Mouse (Mus musculus) erythroblast, embryonic 14.5 days (primary cell): Measurements from ENCODE around the gene Exoc4. TPM values are rescaled to one million over a fixed set of nuclear protein-coding genes. Genes with fewer than 3 reads are reported as not detected.

Experiments used
- H3K27me3 ChIP-seq: 2 replicates; pipeline ENCODE4 v1.6.1; 2012; ENCODE audit warnings: inconsistent platforms; ENCODE audit not compliant: control insufficient read depth
- H3K36me3 ChIP-seq: 2 replicates; pipeline ENCODE4 v1.6.1; 2012; ENCODE audit warnings: mild to moderate bottlenecking, inconsistent platforms; ENCODE audit not compliant: control insufficient read depth
- H3K4me1 ChIP-seq: 2 replicates; pipeline ENCODE4 v1.6.1; 2012; ENCODE audit warnings: inconsistent platforms; ENCODE audit not compliant: control insufficient read depth
- H3K4me3 ChIP-seq: replicated peaks from 2 replicates; pipeline ENCODE3; 2012; ENCODE audit warnings: moderate library complexity, mild to moderate bottlenecking, inconsistent platforms
- H3K9me3 ChIP-seq: 2 replicates; pipeline ENCODE4 v1.6.1; 2012; ENCODE audit warnings: low read length, inconsistent platforms, mixed read lengths; ENCODE audit not compliant: control insufficient read depth
- GATA1 ChIP-seq: IDR thresholded peaks from 2 replicates; pipeline ENCODE4 v1.6.1; 2012; ENCODE audit warnings: low read length, inconsistent platforms, mixed read lengths
- TAL1 ChIP-seq: IDR thresholded peaks from 3 replicates; pipeline ENCODE4 v1.6.1; 2012; ENCODE audit warnings: low read length, inconsistent platforms, mixed read lengths
- polyA plus RNA-seq: library from polyadenylated mRNA; stranded (reverse); fragments of >175 nt; gene quantifications from 2 replicates; pipeline ENCODE4 v1.2.3, GENCODE M21; 2012

The Exoc4 gene
- polyA plus RNA-seq, 1 experiment: 0.65 TPM

DNA sequence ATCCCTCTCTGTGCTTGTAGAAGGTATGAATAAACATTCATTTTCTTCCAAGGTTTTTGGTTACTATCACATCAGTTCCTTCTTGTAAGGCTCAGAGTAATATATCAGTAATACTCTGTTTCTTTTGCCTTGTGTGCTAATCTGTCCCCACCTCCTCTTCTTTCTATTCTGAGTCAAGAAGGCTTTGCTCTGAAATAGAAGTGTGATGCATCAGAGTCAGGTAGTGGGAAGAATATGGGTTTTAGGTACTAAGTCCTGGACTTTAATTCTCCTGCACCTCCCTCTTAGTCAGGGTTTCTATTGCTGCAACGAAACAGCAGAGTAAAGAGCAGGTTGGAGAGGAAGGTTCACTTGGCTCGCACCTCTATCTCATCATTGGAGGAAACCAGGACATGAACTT, 240.9 kb downstream of the Exoc4 start:
- Histone ChIP-seq H3K27me3 (no peaks in the 10 kb centered on the region), H3K9me3 (no peaks in the 10 kb centered on the region), H3K4me1 (no peaks in the 10 kb centered on the region), H3K36me3 (no peaks in the 10 kb centered on the region), H3K4me3 (no peak overlapping the region)
- no peak for TF ChIP-seq GATA1
- no peak for TF ChIP-seq TAL1

DNA sequence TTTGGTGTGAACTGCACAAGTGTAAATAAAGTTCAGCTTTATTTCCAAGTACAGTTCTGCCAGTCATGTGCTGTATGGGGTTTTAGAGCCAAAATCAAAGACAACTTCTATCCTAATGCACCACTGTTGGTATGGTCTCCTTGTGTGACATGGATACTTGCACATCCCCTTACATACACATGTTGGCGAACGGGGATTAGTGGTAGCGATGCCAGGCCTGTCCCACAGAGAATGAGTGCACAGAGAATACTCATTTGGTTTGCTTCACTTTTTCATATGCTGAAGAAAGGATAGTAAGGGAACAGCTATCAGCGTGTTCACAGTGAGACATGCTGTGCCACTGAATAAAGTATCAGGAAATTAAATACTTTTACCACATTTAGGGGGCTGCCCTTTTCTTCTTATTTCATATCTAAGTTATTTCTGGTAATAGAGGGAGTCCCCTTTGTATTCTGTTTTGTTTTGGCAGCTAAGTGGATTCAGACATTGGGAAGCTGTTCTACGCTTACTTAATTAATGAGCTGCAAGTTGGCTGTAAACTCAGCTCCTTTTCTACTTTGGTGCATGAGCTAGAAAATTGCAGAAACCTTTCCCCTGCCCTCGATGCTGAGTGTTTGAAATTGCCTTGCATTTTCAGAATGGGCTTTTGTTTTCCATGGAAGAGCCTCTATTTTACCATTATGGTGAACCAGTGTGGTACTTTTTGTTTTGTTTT, 247.4 kb downstream of the Exoc4 start:
- Histone ChIP-seq H3K4me1 (no peaks in the 10 kb centered on the region), H3K4me3 (no peak overlapping the region), H3K9me3 (no peaks in the 10 kb centered on the region), H3K27me3 (no peaks in the 10 kb centered on the region), H3K36me3 (no peaks in the 10 kb centered on the region)
- no peak for TF ChIP-seq TAL1
- TF ChIP-seq GATA1: no peak

DNA sequence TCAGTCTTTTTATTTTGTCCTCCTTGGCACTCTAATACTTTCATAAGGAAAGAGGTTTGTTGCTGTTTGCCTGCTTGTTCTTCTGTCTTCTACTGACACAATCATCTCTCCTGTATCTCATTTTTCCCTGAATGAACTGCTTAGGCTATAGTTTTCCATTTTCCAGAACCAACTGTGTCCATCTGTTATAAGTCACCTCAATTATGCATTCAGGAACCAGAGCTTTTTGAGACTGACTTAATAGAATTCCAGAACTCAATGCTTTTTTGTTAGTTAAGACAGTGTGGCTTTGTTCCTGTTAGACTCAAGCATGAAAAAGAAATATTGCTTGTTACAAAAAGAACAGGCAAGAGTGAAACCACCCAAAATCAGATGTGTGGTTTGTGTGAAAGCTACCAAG, 248.5 kb downstream of the Exoc4 start:
- no peaks in the 10 kb centered on the region for H3K36me3 ChIP-seq
- no peaks in the 10 kb centered on the region for H3K9me3 ChIP-seq
- H3K4me1 ChIP-seq: no peaks in the 10 kb centered on the region
- no peak for TF ChIP-seq TAL1
- TF ChIP-seq GATA1: no peak
- H3K4me3 ChIP-seq: no peak overlapping the region
- H3K27me3 ChIP-seq: no peaks in the 10 kb centered on the region

DNA sequence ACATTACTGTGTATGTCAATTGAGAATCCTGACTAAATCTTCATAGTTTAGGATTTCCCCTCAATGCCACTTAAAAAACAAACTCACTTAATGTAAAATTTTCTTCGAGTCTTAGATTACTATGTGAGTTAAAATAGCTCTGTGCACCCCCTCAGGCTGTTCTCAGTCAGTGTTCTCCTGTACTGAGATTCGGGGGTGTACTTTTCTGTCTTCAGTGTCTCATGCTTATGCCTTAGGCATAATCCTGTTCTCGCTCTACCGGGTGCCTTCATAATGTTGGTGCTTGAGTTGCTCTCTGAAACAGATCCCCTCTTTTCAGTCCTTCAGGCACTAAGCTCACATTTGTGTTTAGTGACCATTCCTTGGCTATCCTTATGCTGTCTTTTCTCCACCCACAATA, 253.5 kb downstream of the Exoc4 start:
- Histone ChIP-seq H3K4me3 (no peak overlapping the region), H3K4me1 (no peaks in the 10 kb centered on the region)
- TF ChIP-seq GATA1: no peak
- TF ChIP-seq TAL1: no peak

DNA sequence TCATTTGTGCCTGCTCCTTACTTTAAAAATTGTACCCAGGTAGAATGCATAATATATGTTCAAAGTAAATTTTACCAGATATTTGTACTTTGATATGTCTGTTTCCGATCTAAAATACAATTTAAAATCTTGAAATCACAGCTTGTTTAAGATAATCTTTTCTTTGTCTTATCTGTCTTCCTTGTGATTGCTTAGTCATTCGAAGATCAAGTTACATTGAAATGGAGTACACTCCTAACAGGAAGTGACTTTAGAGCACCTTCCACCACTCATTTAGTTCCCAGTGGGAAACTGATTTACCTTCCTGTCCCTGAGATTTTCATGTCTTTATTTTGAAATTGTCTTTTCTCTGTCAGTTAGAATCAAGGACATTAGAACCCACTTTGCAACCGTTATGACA, 254.5 kb downstream of the Exoc4 start:
- TF ChIP-seq TAL1 (no peak), GATA1 (no peak)
- H3K4me1 ChIP-seq: no peaks in the 10 kb centered on the region

More for the DNA sequence above, 253.5 kb downstream of the Exoc4 start:
- no peaks in the 10 kb centered on the region for H3K27me3 ChIP-seq
- no peaks in the 10 kb centered on the region for H3K36me3 ChIP-seq
- no peaks in the 10 kb centered on the region for H3K9me3 ChIP-seq

DNA sequence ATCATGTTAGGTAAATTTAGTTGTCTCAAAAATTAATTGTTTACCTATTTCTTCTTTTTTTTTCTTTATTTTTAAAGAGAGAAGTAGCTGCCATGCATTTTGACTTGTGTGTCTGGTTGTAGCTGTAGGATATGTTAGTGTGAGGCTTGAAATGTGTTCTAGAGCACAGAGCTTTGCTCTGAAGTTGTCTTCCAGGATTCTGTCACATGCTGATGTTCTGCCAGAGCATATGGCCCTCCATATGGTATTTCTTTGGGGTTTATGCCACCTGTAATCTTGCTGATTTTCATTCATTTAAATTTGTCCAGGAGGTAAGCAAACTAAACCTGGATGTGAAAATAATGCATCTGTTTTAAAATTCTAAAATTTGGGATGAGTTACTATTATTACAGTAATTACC, 258.2 kb downstream of the Exoc4 start:
- no peaks in the 10 kb centered on the region for H3K4me1 ChIP-seq
- no peaks in the 10 kb centered on the region for H3K9me3 ChIP-seq
- no peaks in the 10 kb centered on the region for H3K27me3 ChIP-seq
- H3K36me3 ChIP-seq: peaks cover 2% of the 10 kb centered on the region; the same call in 1 of the 2 replicates
- no peak overlapping the region for H3K4me3 ChIP-seq
- TF ChIP-seq GATA1 (no peak), TAL1 (no peak)

More for the DNA sequence above, 254.5 kb downstream of the Exoc4 start:
- Histone ChIP-seq H3K27me3 (no peaks in the 10 kb centered on the region), H3K9me3 (no peaks in the 10 kb centered on the region), H3K4me3 (no peak overlapping the region), H3K36me3 (no peaks in the 10 kb centered on the region)

GRCm38 (mm10) chr6:33515391-33515790, 266.5 kb downstream of the Exoc4 start:
- Histone ChIP-seq H3K4me1 (no peaks in the 10 kb centered on the region), H3K36me3 (peaks cover 2% of the 10 kb centered on the region; the same call in 1 of the 2 replicates), H3K9me3 (no peaks in the 10 kb centered on the region), H3K27me3 (no peaks in the 10 kb centered on the region), H3K4me3 (no peak overlapping the region)
- TF ChIP-seq TAL1 (no peak), GATA1 (no peak)

DNA sequence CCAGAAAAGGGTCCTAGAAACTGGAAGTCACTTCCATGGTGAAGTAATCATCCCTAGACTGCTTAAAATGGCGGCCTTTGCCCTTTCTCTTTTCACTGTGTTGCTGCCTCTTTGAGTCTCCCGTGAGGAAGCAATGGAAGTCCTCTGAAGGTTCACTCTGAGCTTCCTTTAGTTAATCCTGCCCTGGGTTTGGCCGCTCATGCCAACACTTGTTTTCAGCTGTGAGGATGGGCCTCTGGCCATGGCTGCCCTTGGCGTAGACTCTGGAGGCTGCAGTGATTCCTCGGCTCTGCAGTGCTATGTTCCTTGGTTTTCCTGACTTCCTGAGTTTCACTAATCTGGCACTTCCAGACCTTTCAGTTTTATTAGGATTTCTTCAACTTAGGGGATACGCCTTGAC, 267.9 kb downstream of the Exoc4 start:
- H3K9me3 ChIP-seq: no peaks in the 10 kb centered on the region
- H3K4me3 ChIP-seq: no peak overlapping the region
- no peaks in the 10 kb centered on the region; the same call in 1 of the 2 replicates for H3K36me3 ChIP-seq
- no peaks in the 10 kb centered on the region for H3K27me3 ChIP-seq
- no peak for TF ChIP-seq TAL1
- TF ChIP-seq GATA1: no peak
- H3K4me1 ChIP-seq: no peaks in the 10 kb centered on the region

DNA sequence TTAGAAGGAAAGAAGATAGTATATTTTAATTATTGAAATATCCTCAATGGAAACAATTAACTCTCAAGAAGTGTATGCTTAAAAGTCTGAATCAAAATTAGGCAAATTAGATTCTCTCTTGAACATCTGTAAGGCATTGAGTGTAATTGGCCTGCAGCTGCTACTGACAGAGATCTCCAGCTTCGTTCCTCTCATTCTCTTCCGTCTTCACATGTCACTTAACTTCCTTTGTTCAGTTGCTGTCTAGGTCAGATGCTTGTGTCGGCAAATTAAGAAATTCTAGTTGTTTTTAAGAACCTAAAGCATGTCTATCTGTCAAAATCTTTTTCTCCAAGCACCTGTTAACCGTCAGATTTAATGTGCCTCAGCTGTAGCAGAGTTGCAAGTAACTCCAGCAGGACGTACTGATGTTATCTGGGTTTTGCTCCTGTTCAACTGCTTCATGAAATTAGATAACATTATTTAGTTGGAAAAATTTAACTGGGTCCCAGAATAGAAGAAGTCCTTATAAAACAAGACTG, 269.1 kb downstream of the Exoc4 start:
- Histone ChIP-seq H3K4me3 (no peak overlapping the region), H3K36me3 (no peaks in the 10 kb centered on the region; the same call in 1 of the 2 replicates), H3K27me3 (no peaks in the 10 kb centered on the region), H3K4me1 (no peaks in the 10 kb centered on the region), H3K9me3 (no peaks in the 10 kb centered on the region)
- TF ChIP-seq GATA1 (no peak), TAL1 (no peak)
